Mouse (Mus musculus) G1E (cell line): ENCODE results near the gene Btaf1.

Experiments used
- CTCF ChIP-seq: IDR thresholded peaks from 2 replicates; pipeline ENCODE4 v1.5.1; 2012; ENCODE audit warnings: low read depth, low read length, inconsistent platforms, mixed read lengths
- GATA1 ChIP-seq: IDR thresholded peaks from 2 replicates; pipeline ENCODE4 v1.6.1; 2012; ENCODE audit warnings: borderline replicate concordance, low read length, inconsistent platforms, mixed read lengths
- TAL1 ChIP-seq: conservative IDR thresholded peaks from 2 replicates; pipeline ENCODE4 v1.6.1; 2012; ENCODE audit warnings: low read depth, low read length, inconsistent platforms, mixed read lengths

- TF ChIP-seq CTCF (peak; percentile 70), TAL1 (no peak), GATA1 (no peak)
These were observed 16.1 kb upstream of the Btaf1 start for GRCm38 (mm10) chr19:36909676-36910292.
